Mouse (Mus musculus) lung, postnatal 0 days (tissue): Measurements from ENCODE around the gene Snta1.

Source experiments
- CTCF ChIP-seq: IDR thresholded peaks from 2 replicates; pipeline ENCODE4 v1.5.1; 2016; ENCODE audit warnings: antibody characterized with exemption, mild to moderate bottlenecking
- EP300 ChIP-seq: IDR thresholded peaks from 2 replicates; pipeline ENCODE4 v1.6.1; 2016; ENCODE audit warnings: antibody characterized with exemption, mild to moderate bottlenecking, control low read depth

DNA sequence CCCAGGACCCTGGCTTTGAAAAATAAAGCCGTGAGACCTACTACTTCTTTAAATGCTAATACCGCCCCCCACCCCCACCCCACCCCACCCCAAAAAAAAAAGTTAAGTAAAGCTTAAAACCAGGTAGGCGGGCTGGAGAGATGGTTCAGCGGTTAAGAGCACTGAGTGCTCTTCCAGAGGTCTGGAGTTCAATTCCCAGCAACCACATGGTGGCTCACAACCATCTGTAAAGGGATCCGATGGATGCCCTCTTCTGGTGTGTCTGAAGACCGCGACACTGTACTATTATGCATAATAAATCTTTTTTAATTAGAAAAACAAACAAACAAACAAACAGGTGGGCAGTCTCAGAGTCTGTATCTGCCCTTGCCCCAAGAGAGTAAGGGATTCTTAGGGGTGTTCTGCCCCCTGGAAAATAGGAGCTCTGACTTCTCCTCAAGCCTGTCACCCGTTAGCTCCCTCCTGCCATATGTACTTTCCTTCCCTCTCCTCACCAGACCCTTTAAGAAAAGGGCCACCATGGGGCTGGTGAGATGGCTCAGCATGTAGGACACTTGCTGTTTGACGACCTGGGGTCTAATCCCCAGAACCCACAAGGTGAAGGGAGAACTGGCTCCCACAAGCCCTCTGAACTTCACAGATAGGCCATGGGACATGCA is 34.9 kb downstream of the Snta1 start, which contains the start of gene Cdk5rap1:
- TF ChIP-seq CTCF (no peak; the same call in 1 of the 2 replicates), EP300 (no peak)
